Mouse (Mus musculus) gastrocnemius, adult 8-10 months (tissue): Measurements from ENCODE around the gene Gramd1c. TPM values are rescaled to one million over a fixed set of nuclear protein-coding genes. Genes with fewer than 3 reads are reported as not detected.
A peak's percentile ranks its signal among the peaks of the same experiment; 100 is the strongest.

Source experiments
- DNase-seq, 2 experiments: peaks; one replicate each; pipeline ENCODE4 v3.0.0; 2022; ENCODE audit warnings: low spot score in 2 of 2
- total RNA-seq, 4 experiments: library from RNA; stranded (reverse); gene quantifications; 2 replicates each; pipeline ENCODE4 v1.2.4; 2022

Gramd1c gene
- total RNA-seq, 4 experiments from 2014 or later = 0.19 to 0.51 (median 0.26) TPM

DNA sequence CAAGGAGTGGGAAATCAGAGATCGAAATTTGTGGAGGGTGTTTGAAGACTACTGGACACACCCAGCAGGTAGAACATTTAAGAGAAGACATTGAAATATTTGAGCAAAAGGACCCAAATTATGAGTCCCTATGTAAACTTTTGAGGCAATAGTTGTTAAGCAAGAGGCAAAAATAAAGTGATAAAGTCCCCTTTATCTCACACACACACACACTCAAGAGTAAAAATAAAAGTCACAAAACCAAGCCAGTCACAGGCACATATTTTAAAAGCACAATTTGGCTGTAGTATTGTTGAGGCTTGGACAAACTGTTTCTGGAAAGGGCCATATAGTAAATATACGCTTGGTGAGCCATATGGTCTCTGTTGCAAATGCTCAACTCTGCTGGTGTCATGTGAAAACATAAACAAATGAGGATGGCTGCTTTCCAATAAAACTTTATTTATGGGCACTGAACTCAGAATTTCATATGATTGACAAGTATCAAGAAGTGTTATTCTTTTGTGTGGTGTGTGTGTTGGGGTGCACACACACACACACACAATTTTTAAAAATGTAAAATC lies 44.1 kb downstream of the Gramd1c start:
- DNase-seq = no peak

DNA sequence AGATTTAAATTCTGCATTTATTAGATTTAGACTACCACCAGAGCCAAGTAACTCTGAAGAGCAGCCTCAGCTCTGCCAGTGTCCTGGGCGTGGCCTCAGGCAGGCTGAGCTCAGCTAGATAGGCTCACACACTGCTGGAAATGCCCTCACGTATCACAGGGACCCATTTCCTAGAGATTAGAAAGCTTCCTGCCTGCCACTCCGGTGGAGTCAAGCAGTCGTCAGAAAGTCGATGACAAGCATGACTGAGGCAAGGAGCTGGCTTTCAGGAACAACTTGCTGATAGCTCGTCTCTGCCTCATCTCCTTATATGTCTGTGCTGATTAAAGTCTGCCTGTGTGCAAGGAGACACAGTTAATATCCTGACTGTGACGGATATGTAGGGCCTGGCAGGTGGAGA lies 44.8 kb downstream of the Gramd1c start:
- no peak for DNase-seq

DNA sequence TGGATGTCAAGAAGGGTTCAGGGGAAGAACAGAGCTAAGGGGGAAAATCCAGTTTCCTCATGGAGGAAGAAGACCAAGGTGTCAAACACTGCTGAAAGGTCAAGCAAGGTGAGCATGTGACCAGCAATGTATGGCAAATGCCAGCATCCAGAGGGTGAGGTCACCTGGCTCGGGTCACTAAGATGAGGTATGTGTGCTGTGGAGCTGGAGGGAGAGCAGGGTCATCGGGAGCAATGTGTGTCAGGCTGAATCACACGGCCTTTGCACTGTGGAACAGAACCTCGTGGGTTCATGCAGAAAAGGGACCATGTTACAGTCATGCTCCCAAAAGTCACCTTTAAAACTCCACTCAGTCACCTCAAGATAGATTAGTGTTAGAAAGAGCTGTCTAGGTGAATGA lies 45.4 kb downstream of the Gramd1c start:
- no peak for DNase-seq

DNA sequence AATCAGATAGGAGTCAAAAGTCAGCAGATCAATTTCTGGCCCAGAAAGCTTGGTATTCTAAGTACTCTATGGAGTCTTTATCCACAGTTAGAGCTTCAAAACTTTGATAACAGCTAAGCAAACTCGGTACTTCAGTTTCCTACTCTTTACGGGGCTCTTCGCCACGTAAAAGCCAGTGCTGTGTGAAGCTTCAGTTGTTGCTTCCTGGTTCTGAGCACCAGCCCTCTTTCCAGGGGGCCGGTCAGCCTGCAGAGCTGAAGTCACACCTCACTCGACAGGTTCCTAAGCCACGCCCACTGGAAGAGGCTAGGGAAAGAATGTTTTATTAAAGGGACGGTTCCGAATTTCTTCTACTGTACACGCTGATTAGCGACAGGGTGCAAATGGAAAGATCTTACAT lies 47.0 kb downstream of the Gramd1c start:
- no peak for DNase-seq

DNA sequence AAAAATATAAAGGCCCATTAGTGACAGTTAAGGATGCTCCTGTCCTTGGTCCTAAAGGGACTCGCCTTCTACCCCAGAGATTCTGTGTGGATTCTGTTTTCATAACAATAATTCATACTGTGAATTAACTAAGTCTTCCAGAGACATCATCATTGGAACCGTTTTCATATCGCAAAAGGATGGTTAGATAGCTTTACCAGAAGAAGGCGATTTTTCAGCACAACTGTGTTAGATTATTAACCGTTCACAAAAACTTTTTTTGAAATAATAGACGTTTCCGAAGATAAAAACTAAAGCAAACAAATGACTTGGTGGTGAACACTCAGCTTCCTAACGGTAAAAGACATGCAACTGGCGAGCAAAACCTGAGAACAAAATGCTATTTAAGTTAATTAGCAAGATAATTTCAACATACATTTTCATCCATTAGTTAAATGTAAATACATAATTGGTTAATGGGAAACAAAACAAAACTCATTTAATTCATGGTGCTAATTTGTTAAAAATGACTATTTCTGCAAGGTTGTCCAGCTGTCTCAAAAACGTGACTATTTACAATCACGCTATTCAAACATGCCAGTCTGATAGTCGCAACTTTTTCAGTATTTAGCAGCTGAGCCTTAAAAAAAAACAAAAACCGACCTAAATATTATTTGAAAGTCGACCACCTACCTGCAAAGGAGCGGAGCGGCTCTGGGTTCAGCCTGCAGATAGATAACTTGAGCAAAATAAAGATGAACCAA lies 47.6 kb downstream of the Gramd1c start:
- DNase-seq = no peak

DNA sequence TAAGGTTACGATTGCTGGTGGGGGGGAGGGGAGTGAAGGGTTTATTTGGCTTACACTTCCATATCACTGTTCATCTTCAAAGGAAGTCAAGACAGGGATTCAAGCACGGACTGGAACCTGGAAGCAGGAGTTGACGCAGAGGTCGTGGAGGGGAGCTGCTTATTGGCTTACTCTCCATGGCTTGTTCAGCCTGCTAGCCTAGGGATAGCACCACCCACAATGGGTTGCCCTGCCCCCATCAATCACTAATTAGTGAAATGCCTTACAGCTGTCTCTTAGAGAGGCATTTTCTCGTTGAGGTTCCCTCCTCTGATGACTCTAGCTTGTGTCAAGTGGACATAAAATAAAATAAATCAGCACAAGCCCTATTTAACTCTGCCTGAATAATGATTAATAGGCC lies 52.1 kb downstream of the Gramd1c start:
- no peak for DNase-seq

DNA sequence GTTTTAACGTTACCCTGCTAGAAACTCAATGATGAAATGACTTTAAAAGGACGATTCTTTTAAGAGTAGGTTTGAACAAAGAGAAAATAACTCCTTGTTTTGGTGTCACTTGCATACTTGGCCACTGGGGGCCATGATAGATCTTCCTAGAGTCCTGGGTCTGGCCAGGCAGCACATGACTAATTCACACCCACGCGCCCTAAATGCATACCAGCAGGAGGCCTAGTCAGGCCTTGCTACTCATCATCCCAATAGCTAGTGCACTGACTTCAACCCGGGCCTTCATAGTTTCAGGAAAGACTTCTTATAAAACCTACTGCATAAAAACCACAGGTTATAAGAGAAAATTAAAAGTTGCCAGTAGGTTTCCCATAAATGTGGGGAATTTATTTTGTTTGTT lies 61.1 kb downstream of the Gramd1c start:
- no peak for DNase-seq

DNA sequence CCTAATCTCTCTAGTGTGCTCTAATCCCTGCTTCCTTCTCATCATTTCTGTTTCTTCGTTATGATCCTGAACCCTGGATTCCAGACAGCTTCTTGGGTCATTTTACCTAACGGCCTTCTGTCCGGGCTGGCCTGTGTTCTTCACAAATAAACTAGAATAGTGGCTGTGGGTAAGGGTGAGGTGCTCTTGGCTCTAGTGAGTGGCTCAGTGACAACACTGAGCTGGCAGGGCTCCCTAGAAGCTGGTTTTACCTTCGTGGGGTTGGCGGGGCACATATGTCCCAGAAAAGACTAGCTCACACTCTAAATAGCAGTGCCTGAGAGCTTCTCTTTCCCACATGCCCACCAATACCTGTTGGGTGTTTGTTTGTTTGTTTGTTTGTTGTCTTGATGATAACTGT lies 63.6 kb downstream of the Gramd1c start:
- no peak for DNase-seq

DNA sequence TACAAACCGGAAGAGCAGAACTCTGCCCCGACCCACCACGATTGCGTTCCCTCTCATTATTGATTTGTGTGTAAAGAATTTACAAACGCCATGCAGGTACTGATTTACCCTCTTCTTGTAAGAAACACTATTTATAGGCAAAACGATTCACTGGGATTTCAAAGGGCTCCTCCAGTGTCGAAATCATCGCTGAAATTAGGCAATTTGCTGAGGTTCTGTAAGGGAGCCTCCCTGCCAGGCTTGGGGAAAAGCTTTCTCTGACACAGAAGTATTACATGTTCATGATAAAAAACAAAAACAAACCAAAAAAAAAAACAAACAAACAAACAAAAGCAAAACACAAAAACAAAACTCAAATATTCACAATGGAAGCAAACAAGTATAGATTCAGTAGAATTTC lies 64.0 kb downstream of the Gramd1c start:
- no peak for DNase-seq

DNA sequence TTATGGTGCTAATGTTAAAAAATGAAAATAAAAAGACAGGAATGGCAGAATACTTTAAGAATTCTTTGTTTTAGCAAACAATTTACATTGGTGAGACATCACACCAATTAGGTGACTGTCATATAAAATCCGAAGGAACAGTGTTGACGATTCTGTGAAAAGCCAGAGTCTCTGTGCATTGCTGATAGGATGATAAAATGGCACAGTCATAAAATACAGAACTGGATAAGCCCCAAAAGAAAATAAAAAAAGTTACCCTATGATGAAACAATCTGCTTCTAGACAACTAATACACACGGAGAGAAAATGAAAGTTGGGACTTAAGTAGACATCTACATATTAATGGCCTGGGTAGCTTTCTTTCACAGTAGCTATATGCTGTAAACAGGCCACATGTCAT lies 68.5 kb downstream of the Gramd1c start:
- DNase-seq = no peak

DNA sequence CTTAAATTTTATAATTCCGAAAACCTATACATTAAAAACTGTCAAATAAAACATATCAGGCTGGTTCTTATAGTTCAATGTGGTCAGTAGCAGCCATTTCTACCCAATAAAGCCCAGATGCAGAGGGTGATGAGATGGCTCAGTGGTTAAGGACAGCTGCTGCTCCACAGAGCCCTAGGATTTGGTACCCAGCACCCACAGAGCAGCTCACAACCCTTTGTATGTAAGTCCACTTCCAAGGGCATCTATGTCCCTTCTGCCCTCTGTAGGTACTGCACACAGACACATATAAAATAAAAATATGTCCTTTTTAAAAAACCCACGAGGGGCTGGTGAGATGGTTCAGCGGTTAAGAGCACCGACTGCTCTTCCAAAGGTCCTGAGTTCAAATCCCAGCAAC lies 76.8 kb downstream of the Gramd1c start:
- no peak for DNase-seq

DNA sequence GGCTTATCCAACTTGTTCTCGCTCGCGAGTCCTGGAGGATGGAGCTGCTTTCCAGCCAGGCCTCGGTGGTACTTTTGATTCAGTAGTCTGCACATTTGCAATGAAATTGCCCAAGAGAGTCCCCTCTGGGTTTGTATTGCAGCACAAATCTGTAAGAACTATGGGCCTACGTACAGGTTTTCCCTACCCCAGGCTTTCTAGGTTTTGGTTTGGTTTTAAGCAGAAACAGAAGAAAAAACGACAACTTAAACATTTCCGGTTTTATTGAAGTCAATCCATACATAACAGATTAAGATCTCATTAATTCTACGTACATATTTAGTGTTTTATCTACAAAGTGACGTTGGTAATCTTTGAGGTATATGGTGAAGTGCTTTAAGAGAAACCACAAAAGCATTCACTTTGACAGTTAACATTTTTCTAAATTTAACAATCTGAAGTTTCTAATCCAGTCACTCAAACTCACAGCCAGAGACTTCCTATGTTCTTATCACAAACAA lies 83.0 kb downstream of the Gramd1c start:
- DNase-seq = no peak

DNA sequence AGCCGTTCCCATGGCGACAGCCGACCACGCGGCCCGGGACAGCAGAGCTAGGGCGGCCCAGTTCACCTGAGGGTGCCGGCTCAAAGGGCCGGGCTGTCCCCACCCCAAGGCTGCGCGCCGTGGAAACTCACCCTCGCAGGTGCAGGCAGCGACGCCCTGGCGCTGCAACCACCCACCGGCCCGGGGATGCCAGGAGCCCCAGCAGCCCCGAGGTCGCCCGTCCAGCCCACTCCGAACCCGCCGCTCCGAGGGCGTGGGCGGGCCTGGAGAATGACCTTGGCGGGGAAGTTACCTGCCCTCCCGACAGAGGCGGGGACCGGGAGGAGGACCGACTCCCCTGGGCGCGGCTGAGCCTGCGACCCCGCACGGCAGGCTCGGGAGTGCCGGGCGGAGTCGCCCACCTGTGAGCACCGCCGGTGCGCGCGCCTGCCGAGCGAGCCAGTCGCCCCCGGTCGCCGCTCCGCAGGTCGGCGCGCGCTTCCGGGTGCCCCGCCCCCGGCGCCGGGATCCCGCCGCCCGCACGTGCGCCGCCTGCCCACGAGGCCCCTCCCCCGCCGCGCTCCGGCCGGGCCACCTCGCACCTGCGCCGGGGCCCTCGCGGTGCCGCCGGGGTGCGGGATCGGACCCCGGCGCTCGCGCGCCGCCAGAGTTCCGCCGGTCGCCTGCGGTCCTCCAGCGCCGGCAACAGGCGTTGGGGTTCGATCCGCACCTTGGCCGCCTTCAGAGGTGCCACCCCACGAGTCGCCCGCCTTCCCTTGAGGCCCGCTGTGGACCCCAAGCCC lies 83.6 kb downstream of the Gramd1c start, which contains the start of gene Zdhhc23:
Zdhhc23 (minus strand) TSS at position 464 of the 782 bp plus-strand sequence.
- DNase-seq = no peak

DNA sequence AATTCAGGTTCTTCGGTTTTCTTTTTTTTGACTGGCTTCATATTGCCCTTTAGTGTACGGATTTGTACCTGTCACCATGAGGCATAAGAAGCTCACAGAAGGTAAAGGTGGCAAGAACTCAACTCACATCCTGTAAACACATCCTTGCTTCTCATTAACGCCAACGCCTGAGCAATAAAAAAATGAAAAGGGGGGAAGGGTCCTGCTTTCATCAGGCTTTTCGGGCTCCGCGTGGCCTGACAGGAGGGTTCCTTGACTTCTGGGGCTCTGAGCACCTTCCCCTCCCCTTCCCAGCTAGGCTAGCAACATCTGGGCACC lies 84.2 kb downstream of the Gramd1c start:
- DNase-seq = no peak

DNA sequence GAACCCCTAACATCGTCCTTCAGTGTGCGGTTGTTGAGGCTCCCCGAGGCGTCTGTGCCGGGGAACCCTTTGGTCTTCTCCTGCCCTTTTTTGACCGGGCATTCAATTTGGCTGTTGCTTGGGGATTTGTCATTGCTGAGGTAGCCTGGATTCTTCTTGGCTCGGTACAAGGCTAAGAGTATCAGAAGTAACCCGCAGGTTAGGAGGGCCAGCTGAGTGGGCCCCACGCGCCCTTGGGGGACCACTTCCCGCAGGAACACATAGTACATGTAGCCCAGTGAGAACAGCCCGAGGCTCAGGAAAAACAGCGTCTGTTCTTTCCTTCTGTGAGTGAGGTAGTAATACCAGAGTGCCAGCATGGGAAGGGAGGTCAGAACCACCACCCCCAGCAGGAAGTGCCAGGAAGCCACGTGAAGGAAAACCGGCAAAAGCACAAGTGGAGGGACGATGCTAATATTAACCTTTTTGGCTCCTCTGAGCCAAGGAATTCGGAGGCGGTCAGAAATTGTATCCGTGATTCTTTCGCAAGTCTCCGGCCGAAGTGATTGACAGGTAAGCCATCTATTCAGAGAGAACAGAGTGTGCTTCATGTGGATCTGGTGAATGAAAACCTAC lies 89.4 kb downstream of the Gramd1c start:
- DNase-seq = peak; percentile 19 to 27

DNA sequence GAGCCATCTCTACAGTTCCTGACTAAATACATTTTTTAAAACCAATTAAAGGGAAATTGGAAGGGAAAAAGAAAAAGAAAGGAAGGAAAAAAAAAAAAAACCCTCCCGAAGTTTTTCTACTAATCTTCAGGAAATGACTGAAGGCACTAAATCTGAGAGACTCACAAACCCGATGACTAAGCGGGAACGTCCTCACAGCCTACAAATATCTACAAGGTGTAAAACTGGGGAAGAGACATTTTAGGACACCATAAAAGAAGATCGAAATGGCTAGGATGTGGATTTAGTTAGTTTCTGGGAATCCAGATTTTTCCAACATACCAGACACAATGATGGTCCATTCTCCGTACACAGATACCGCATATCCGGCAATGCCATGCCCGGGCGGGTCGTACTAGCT lies 90.0 kb downstream of the Gramd1c start:
- DNase-seq = no peak

DNA sequence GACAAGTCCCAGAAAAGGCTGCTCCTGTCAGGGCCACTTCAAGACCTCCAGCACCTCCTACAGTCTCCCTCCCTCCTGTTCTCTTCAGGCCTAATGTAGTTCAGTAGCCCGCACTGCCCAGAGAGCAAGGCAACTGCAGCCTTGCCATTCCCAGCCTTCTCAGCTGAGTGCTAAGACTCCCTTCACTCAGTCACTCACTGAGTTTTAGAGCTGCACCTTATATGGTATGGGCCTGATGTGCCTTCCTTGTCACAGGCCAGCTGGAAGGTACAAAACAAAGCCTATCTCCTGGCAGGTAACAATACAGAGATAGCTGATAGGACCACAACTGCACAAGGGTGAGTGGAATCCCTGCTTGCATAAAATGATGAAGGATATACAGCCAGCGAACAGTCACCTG lies 90.8 kb downstream of the Gramd1c start:
- DNase-seq = no peak

DNA sequence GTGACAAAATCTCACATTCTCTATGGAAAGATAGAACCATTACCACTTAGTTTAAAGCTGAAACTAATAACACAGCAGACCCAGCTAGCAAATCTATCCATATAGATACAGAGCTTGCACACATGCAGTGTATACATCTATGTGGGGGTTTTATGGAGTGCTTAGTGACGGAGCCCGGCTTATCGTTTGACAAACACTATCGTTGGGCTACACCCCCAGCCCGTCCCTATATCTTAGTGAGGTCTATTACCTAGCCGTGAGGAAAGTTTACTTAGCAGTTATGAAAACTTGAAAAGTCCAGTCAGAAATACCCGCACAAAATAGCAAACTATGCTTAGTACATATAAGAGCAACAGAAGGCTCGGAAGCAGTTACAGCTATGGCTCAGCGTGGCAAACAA lies 91.4 kb downstream of the Gramd1c start:
- DNase-seq = no peak

DNA sequence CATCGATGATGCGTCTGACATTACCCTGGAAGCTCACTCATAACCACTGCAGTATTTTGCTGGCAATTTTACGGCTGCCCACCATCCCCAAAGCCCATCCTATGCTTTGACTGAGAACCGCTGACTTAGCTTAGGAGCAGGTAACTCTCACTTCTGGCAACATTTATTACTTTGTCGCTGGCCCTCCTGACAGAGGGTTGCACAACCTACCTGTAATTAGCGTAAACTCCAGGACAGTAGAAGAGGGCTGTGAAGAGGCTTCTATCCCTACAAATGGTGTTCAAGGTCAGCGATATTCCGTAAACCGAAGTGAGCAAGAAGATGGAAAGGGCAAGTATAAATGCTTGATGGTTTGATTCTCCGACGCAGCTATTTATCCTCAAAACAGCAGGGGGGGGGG lies 92.0 kb downstream of the Gramd1c start:
- DNase-seq = no peak

DNA sequence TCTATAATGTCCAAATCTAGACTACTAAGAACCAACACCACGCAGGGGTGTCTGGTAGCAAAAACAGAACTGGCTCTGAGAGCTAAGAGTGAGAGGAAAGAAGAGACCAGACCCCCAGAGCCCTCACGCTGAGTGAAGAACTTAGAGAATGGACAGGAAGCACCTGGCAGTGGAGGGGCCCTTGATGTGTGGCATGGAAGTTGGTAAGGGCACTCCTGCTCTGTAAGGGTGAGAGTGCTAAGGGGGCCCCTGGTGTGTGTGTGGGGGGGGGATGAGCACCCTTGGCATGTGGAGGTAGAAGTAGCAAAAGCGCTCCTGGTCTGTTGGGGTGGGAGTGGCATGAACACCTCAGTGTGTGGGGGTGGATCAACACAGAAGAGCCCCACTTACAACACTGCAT lies 92.7 kb downstream of the Gramd1c start:
- no peak for DNase-seq

DNA sequence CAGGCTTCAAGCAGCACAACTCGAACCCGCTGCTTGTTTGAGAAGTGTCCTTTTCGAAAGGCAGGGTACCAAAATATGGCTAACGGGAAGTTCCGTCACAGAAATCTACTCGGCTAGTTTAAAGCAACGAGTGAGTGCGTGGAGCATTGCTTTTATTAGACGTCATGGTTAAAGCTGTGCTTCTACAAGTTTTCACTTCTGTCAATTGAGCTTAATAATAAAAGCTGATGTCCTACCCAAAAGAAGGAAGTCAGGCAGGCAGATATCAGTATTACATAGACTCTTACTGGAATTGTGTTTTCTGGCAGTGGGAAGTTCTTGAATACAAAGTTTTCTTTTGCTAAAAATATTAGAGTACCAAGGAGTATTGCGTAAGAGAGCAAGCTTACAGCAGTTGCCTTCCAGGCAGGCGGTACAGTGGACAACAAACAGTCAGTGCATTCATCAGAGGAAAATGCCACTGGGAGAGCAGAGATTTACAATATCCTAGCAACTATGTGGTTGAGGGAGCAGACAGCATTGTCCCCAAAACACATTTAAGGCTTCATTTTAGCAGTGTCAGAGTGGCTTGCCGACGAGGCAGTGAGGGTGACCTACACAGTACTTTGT lies 97.3 kb downstream of the Gramd1c start:
- no peak for DNase-seq

DNA sequence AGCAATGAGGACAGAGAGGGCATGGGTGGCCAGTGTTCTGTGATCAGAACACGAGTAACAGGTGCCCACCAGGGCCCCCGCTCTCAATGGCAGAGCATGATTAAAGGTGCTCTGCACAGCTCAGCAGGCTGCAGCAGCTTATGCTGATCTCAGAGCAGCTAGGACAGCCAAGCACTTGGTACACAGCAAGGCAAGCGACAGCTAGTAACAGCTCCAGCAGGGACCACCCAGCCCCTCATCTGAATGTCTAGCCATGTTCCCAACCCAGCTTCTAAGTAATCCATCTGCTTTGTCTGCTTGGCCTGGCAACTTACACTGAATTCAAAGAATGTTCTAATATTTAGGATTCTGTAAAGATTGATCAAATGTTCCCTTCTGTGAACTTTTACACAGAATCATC lies 99.4 kb downstream of the Gramd1c start:
- no peak for DNase-seq
